Mouse (Mus musculus): ENCODE data around the gene Lbhd1.

Lbhd1 gene

DNA sequence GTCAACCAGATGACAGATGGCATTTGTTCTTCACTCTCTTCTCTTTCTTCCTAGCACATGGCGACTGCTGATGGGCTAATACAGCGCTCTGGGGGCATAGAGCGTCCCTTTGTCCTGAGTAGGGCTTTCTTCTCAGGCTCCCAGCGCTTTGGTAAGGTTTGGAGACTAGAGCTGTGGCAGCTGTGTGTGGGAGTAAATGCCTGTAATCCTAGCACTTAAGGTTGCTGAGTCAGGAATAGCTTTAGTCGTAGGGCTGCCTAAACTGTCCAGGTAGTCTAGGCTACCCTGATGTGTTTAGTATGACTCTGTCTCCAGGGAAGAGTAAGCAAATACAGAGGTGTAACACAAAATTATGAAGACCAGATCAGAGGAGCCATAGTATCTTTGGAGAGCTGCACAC is 28.3 kb downstream of the Lbhd1 start:
- peak in 1 of 2 experiments; percentile 59 for DNase-seq (ENCODE audit: low spot score in 2 of 2)

DNA sequence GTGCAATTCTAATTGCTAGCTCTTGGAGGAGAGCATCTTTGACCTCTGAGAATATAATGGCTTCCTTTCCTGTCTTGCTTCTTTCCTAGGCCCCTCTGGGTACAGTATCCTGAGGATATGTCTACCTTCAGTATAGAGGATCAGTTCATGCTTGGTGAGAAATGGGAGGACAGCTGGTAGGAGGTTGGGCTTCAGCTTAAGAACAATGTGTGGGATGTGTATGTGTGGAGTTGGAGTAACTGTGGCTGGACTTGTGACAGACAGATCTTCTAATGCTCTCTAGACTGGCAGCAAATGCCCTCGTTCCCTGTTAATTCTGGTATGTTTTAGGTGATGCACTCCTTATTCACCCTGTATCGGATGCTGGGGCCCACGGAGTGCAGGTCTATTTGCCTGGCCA is 30.7 kb downstream of the Lbhd1 start:
- peak in 1 of 2 experiments; percentile 51 for DNase-seq (ENCODE audit: low spot score in 2 of 2)

DNA sequence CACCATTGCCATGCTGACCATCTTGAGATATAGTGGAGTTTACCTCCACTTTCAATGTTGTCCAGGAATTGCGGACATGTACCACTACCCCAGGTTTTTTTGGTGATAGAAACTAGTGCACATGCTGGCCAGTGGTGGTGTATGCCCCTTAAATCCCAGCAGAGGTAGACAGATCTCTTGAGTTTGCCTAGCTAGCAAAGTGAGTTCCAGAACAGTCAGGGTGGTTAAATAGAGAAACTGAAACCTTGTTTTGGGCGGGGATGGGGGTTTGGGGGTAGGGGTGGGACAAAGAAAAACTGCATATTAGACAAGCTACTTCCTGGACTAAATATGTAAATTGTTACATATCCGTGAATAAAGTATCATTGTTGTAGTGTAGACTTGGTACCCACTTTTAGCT is 35.5 kb downstream of the Lbhd1 start:
- DNase-seq (ENCODE audit: low spot score in 2 of 2) = no peak

DNA sequence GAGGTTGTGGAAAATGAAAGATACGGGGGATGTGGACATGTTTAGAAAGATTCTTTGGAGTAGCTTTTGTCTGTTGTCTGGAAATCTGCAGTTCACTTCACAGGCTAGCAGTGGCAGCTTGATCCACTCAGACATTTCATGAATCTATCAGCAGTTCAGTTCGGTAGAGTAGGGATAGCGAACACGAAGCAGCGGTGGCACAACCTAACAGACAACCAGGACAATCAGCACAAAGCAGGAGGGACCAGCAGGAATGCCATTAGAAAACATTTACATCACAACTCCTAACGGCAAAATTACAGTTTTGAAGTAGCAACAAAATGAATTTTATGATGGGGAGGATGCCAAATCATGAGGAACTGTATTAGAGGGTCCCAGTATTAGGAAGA is 36.1 kb downstream of the Lbhd1 start:
- DNase-seq (ENCODE audit: low spot score in 2 of 2) = no peak

DNA sequence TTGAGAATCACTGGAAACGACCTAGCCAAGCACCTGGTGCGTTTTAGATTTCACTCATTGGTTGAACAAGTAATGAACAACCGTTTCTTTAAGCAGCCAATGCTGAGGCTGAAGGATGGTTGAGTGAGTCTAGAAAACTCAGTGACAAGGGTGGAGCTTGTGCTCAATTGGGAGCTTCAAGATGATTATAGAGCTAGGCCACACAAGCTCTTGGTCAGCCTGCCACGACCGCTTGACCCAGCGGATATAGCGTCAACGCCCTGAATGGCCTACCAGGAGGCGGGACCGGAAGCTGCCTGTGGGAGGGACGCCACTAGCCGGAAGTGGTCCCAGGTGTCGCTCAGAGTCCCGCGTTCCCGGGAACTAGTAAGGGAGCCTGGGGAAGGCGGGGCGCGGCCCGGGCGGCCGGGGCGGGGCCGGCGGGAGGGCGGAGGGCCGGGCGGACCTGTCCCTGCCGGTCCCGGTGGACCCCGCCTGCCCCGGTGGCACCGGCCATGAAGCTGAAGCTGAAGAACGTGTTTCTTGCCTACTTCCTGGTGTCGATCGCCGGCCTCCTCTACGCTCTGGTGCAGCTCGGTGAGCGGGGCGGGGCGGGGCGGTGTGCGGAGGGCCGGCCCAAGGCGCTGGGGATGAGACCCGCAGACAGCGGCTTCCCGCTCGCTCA is 36.7 kb downstream of the Lbhd1 start, which contains the start of gene B3gat3:
B3gat3 (plus strand) TSS at position 302 of the 664 bp plus-strand sequence.
- peak; percentile 85 to 95 for DNase-seq (ENCODE audit: low spot score in 2 of 2)

DNA sequence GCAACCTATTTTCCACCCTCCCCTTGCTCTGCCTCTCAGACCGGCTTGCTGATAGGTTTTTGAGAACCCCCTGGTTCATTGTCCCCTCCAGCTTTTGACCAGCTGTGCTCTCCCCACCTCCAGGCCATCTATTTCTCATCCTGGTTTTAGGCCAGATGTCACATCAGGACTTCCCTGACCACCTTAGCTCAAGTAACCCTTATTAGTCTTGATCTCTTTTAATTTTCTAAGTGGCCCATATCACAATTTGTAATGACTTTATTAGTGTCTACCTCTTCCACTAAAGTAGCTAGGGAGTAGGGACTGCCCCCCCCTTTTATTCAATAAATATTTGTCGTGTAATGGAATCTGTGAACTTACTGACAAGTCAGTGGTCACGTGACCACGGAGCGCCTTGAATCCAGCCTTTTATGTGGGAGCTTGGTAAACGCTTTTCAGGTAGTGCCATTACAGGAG is 37.3 kb downstream of the Lbhd1 start:
- no peak for DNase-seq (ENCODE audit: low spot score in 2 of 2)

DNA sequence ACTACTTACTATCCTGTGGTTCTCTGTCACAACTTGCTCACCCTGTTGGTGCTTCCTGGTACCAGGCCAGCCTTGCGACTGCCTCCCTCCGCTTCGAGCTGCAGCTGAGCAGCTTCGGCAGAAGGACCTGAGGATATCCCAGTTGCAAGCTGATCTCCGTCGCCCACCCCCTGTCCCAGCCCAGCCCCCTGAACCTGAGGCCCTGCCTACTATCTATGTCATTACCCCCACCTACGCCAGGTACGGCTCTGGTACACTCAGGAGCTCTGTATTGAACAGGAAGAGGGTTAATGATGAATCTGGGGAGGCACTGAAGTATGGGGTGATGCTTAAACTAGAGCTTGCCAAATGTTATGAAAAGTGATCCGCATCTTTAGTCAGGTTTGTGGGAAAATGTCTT is 38.2 kb downstream of the Lbhd1 start:
- no peak for DNase-seq (ENCODE audit: low spot score in 2 of 2)

DNA sequence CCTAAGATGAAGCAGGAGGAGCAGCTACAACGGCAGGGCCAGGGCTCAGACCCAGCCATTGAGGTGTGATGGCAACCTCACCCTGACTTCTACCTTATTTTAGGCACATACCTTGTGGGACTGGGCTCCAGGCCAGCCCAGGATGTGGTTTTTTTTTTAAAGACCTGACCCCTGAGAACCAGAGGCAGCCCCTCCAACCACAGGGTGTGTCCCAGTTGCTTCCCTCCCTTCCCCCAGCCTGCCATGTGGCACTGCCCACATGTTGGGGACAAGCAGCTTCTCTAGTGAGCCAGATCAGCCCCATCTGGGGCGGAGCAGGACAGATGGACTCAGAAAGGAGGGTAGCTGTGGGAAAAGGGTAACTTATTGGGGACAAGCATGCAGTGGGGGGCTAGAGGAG is 43.2 kb downstream of the Lbhd1 start:
- no peak for DNase-seq (ENCODE audit: low spot score in 2 of 2)

DNA sequence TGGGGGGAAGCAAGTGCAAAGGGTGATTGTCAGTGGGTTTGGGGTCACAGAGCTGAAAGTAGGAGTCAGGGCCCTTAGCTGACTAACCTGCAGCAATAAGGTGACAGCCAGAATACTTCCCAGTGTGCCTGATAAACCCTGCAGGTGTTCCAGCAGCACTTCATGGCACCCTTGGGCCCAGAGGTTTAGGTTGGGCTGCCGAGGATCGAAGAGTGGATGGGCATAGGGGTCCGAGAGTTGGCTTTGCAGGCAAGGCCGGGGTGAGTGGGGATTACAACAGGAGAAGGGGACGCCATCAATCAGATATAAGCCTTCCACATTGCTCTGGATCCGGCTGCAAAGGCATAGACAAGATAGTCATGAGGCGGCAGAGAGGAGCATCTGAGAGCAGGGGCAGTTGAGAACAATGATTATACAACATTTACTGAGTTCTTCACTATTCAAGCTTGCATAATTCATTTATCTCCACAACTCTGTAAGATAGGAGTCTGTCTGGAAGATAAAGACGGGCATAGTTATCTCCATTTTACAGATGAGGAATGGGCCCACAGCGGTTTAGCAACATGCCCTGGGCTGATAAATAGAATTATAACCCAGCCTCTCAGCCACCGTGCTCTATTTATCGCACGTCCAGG is 44.5 kb downstream of the Lbhd1 start:
- no peak for DNase-seq (ENCODE audit: low spot score in 2 of 2)

DNA sequence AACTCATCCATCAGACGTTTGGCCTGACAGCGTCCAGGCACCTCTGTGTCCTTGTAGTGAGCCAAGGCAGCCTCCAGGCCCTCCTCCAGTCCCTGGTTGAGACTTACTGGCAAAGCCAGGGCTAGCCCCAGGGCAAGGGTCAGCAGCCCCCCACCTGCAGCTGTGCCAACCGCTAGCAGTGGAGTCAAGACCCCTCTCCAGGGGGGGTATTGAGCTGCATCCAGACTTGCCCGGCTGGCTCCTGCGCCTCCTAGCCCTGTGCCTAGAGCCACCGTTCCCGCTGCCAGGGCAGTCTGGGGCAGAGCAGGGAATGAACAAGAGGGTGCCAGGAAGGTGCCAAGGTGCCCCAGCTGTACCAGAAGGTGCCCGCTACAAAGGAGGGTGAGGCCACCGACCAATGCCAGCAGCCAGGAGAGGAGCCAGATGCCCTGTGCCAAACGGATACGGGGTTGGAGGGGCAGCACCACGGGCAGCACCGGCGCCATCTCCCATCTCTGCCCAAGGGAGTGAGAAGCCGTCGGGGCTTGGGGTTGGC is 45.2 kb downstream of the Lbhd1 start:
- DNase-seq (ENCODE audit: low spot score in 2 of 2) = no peak

DNA sequence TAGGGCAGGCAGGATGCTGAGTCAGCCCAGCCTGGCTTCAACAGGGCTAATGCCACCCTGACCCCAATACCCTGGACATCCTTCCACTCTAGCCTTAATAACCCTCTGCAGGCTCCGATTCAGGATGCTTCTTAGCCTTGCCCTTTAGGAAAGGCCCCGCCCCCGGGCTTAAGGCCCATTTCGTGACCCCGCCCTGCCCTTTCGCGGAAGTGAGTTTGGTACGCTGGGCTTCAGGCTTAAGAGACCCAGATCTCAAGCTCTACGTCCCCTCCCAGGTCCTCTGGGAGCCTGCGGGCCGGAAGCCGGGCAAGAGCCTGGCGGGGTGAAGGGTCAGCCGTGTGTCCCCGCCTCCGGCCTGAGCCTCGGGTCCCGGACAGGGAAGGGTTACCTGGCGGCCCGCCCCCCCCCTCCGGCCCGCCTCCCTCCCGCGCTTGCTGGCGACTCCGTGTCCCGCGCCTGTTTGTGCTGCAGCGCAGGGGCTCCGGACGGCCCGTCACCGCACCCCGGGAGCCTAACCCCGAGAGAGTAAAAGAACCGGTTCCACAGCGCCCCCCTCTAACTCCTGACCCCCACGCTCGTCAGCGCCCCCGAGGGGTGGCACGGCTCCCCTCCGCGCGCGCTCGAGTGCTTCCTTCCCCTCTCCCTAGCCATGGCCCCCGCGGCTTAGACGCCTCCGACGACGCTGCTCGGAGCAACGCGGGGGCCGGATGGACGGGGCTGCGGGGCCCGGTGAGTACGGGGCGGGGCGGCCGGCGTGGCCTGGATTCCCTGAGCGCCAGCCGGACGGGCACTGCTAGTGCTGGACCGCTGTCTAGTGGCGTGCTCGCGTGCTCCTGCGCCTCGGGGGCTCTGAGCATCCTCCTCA is 45.9 kb downstream of the Lbhd1 start, which contains the start of the genes Rom1 and Eml3:
Rom1 (minus strand) TSS at position 133 of the 865 bp plus-strand sequence.
Eml3 (plus strand) TSS at position 329 of the 865 bp plus-strand sequence.
- peak in 1 of 2 experiments; percentile 72 for DNase-seq (ENCODE audit: low spot score in 2 of 2)

DNA sequence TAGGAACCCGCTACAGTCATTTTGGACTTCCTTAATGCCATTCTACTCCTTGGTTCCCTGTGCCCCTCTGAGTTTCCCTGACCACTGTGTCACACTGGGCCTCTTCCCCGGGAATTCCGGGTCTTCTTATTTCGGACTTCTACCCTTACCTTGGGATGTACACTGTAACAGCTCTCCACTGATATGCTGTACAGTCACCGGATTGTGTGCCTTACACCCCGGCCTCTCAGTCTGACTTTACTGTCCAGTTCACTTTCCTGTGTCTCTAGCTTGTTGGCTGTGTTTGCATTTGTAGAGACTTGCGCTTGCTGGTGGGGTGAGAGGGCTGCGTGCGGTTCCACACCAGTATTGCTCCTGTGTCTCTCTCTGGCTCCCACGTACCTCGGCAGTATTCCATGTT is 46.6 kb downstream of the Lbhd1 start:
- no peak for DNase-seq (ENCODE audit: low spot score in 2 of 2)

DNA sequence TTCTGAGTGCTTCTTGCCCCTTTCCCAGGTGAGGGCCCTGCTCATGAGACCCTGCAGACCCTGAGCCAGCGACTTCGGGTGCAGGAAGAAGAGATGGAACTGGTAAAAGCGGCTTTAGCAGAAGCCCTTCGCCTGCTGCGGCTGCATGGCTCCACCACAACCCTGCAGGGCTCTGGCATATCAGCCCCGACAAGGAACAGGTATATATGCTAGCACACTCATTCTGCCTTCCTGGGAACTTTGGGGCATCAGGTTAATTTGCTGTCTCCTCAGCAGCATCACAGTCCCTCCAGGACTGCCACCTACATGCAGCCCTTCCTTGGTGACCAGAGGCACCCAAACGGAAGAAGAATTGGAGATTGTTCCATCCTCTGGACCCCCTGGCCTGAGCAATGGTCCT is 47.2 kb downstream of the Lbhd1 start:
- DNase-seq (ENCODE audit: low spot score in 2 of 2) = no peak

DNA sequence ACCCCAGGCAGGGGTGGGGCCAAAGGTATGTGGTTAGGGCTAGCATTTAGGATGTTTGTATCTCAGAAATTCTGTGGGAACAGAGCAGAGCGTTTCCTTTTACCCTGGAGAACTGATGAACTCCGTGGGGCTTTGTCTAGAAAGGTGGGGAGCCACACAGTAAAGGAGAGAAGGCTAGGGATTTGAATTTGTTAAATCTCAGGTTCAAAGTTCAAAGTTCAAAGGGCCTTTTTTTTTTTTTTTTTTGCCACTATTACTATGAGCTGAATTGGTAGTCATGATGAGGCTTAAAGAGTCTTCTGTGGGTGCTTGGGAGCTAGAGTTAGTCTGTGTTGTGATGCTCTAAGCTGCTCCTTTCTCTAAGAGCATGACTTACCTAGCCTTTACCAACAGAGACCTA is 53.2 kb downstream of the Lbhd1 start:
- DNase-seq (ENCODE audit: low spot score in 2 of 2) = no peak

DNA sequence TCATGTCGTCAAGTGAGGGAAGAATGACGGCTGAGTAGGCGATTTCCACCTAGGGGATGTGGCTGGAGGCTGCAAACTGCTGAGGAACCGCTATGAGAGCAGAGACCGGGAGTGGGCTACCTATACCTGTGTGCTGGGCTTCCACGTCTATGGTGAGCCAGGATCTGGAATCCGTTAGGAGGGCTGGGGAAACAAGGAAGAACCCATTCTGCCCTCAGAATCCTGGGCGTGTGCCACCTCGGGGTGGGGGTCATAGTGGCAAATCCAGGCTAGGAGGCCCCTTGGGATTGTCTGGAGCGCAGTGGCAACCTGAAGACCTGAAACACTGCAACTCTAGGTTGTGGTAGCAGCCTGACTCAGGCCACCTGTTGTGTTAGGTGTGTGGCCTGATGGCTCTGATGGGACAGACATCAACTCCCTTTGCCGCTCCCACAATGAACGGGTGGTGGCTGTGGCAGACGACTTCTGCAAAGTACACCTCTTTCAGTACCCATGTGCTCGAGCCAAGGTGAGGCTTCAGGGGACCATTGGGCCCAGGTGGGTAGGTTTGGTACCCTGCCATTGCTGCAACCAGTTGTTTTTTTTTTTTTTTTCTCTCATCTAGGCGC is 57.1 kb downstream of the Lbhd1 start:
- DNase-seq (ENCODE audit: low spot score in 2 of 2) = no peak

DNA sequence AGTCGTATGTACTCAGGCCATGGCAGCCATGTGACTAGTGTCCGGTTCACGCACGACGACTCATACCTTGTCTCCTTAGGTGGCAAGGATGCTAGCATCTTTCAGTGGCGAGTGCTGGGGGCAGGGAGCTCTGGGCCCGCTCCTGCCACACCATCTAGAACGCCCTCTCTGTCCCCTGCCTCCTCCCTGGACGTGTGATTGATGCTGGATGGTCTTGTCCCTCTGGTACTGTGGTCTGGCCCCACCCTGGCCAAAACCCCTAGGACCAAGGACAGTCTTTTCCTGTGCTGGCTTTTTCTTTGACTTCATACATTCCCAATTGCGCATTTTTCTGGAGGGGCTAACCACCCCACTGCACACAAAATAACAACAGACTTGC is 57.6 kb downstream of the Lbhd1 start:
- no peak for DNase-seq (ENCODE audit: low spot score in 2 of 2)

DNA sequence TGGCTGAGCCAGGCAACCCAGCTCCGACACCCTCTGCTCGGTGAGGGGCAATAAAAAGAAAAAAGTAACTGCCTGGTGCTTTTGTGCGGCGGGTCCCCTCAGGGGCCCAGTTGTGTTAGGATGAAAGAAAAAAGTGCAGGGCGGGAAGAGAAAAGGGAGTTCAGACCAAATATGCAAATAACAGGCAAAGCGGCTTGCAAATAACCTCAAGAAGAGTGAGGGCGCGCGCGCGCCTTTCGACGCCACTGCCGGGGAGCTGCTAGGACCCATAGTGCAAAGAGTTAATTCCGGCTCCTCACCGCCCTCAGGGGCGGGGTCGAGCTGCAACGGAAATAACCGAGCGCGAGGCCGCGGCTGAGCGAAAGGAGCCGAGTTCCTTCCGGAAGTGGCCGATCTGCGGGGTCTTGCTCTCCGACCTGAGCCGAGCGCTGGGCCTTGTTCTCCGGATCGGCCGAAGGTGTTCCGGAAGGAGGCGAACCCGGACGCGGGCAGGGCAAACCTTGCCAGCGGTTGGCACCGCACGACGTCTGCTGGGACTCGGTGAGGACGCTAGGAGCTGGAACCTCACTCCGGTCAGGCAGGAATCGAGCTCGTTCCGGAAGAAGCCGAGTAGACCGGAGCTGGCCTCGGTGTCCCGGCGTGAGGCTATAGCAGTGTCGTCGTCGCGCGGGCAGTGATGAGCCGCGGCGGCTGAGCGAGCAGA is 58.1 kb downstream of the Lbhd1 start, which contains the start of gene Mta2:
Mta2 (plus strand) TSS at position 361 of the 703 bp plus-strand sequence.
- DNase-seq (ENCODE audit: low spot score in 2 of 2) = peak; percentile 79 to 92

All from left cerebral cortex, adult 9 months (tissue).